Mouse (Mus musculus): ENCODE results near the gene D10Jhu81e.

- TF ChIP-seq CTCF (IDR thresholded peaks at IDR 0.05; ENCODE audit: insufficient read depth, low read depth, low read length) = peak; percentile 84
- 0 out of 2 replicates have a peak, but pooled peaks have one; percentile 22 for TF ChIP-seq POLR2A (IDR thresholded peaks at IDR 0.05; ENCODE audit: insufficient read depth, low read depth, low read length)
These were observed 9.7 kb downstream of the D10Jhu81e start for GRCm38 (mm10) chr10:78159906-78160305.
